Mouse (Mus musculus): ENCODE measurements around the gene Pdia6. TPM values are rescaled to one million over a fixed set of nuclear protein-coding genes. Genes with fewer than 3 reads are reported as not detected.

Gene Pdia6
- total RNA-seq, 2 experiments from 2014 or later = 104 to 150 TPM

GRCm38 (mm10) chr12:17324549-17325470 lies 58.5 kb downstream of the Pdia6 start:
- intact Hi-C loops (cut with DNase I) = no loop called here
- DNase-seq (ENCODE audit: low spot score in 2 of 2) = peak; percentile 11 to 13

GRCm38 (mm10) chr12:17329259-17329658 lies 62.9 kb downstream of the Pdia6 start, which contains the start of gene Atp6v1c2:
Gene Atp6v1c2 (minus strand): TSS chr12:17329359.
- intact Hi-C loops (cut with DNase I) = no loop called here
- DNase-seq (ENCODE audit: low spot score in 2 of 2) = no peak

GRCm38 (mm10) chr12:17333459-17333858 lies 67.1 kb downstream of the Pdia6 start:
- intact Hi-C loops (cut with DNase I) = no loop called here
- no peak for DNase-seq (ENCODE audit: low spot score in 2 of 2)

Other genes with a start within 250 kb of the Pdia6 start
- 100 to 1,000 TPM; 102 to 115 TPM for gene Kcnf1, start 89.7 kb upstream of the Pdia6 start, total RNA-seq (2021)
- gene Atp6v1c2, start 62.8 kb downstream of the Pdia6 start, total RNA-seq (2021) = 1 to 10 TPM; 3.1 to 5.4 TPM
- gene Nol10, start 81.9 kb downstream of the Pdia6 start, total RNA-seq (2021) = 10 to 100 TPM; 18.5 to 20.3 TPM

All from left cerebral cortex, postnatal 36 days (tissue).